Mouse (Mus musculus): ENCODE data around the gene Lonp2. TPM values are rescaled to one million over a fixed set of nuclear protein-coding genes. Genes with fewer than 3 reads are reported as not detected.

Gene Lonp2
- polyA plus RNA-seq, 1 experiment from 2014 or later, result 85.5 TPM

DNA sequence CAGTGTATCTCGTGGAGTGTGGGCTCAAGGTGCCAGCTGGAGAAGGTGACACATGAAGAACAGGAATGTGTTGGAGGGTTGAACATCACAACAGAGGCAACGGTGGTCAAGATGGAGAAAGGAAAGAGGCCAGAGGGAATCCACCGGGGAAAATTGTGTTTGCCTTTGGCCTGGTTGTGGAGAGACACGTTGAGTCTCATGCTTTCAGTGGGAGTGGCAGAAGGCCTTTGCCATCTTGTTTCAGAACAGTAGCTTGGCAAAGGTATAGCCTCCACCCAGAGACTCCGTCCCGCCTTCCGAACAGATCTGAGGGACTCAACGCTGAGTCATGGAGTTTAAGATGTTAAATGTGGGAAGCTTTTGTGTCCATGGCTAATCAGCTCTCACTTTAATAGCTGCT lies 141.8 kb downstream of the Lonp2 start:
- Histone ChIP-seq H3K4me1 (replicated peaks; ENCODE audit: control insufficient read depth, insufficient read depth, low read length) (no peaks in the 10 kb centered on the region), H3K36me3 (ENCODE audit: control insufficient read depth, insufficient read depth) (no peaks in the 10 kb centered on the region), H3K9me3 (ENCODE audit: control insufficient read depth, low read length) (no peaks in the 10 kb centered on the region), H3K27me3 (replicated peaks; ENCODE audit: control insufficient read depth, insufficient read depth, low read length) (no peaks in the 10 kb centered on the region), H3K27ac (ENCODE audit: low read length) (no peak overlapping the region), H3K4me2 (ENCODE audit: low read length) (no peak overlapping the region), H3K9ac (replicated peaks; ENCODE audit: low read depth, low read length) (no peak overlapping the region), H3K4me3 (replicated peaks; ENCODE audit: low read length) (no peak overlapping the region)
- 93% methylated on average over 8 of the region's 8 CpGs for WGBS
- ATAC-seq, result no peak

GRCm38 (mm10) chr8:86766548-86767211 lies 142.8 kb downstream of the Lonp2 start:
- Histone ChIP-seq H3K9ac (replicated peaks; ENCODE audit: low read depth, low read length) (no peak overlapping the region), H3K4me1 (replicated peaks; ENCODE audit: control insufficient read depth, insufficient read depth, low read length) (no peaks in the 10 kb centered on the region), H3K4me3 (replicated peaks; ENCODE audit: low read length) (no peak overlapping the region), H3K27ac (ENCODE audit: low read length) (no peak overlapping the region), H3K9me3 (ENCODE audit: control insufficient read depth, low read length) (no peaks in the 10 kb centered on the region), H3K36me3 (ENCODE audit: control insufficient read depth, insufficient read depth) (no peaks in the 10 kb centered on the region), H3K27me3 (replicated peaks; ENCODE audit: control insufficient read depth, insufficient read depth, low read length) (no peaks in the 10 kb centered on the region), H3K4me2 (ENCODE audit: low read length) (no peak overlapping the region)
- 82% methylated on average over 9 of the region's 9 CpGs for WGBS
- ATAC-seq, result no peak

- Histone ChIP-seq H3K4me2 (ENCODE audit: low read length) (no peak overlapping the region), H3K4me3 (replicated peaks; ENCODE audit: low read length) (no peak overlapping the region), H3K9me3 (ENCODE audit: control insufficient read depth, low read length) (no peaks in the 10 kb centered on the region), H3K27me3 (replicated peaks; ENCODE audit: control insufficient read depth, insufficient read depth, low read length) (no peaks in the 10 kb centered on the region), H3K9ac (replicated peaks; ENCODE audit: low read depth, low read length) (no peak overlapping the region), H3K4me1 (replicated peaks; ENCODE audit: control insufficient read depth, insufficient read depth, low read length) (no peaks in the 10 kb centered on the region), H3K27ac (ENCODE audit: low read length) (no peak overlapping the region), H3K36me3 (ENCODE audit: control insufficient read depth, insufficient read depth) (no peaks in the 10 kb centered on the region)
- no peak for ATAC-seq
- WGBS, result 65% methylated on average over 5 of the region's 5 CpGs
Measured at GRCm38 (mm10) chr8:86768499-86768898, 144.7 kb downstream of the Lonp2 start.

GRCm38 (mm10) chr8:86769945-86770715 lies 146.3 kb downstream of the Lonp2 start:
- Histone ChIP-seq H3K9ac (replicated peaks; ENCODE audit: low read depth, low read length) (no peak overlapping the region), H3K4me3 (replicated peaks; ENCODE audit: low read length) (no peak overlapping the region), H3K27ac (ENCODE audit: low read length) (no peak overlapping the region), H3K27me3 (replicated peaks; ENCODE audit: control insufficient read depth, insufficient read depth, low read length) (no peaks in the 10 kb centered on the region), H3K4me1 (replicated peaks; ENCODE audit: control insufficient read depth, insufficient read depth, low read length) (no peaks in the 10 kb centered on the region), H3K4me2 (ENCODE audit: low read length) (no peak overlapping the region), H3K36me3 (ENCODE audit: control insufficient read depth, insufficient read depth) (no peaks in the 10 kb centered on the region), H3K9me3 (ENCODE audit: control insufficient read depth, low read length) (no peaks in the 10 kb centered on the region)
- WGBS, result 60% methylated on average over 1 of the region's 1 CpGs
- ATAC-seq, result no peak

Small RNA genes lying within 50 kb of the gene (microRNA-seq; reads per million reads assigned to microRNA genes)
- not detected for gene Gm44348

Other genes starting within 250 kb of the Lonp2 start
- gene Abcc12, start 43.4 kb upstream of the Lonp2 start, polyA plus RNA-seq (2015; fragmentation: Nextera tagmentation; extraction: Ambion mirVana), result 0.20 and 0.31 TPM in 2 replicates
- gene Gm10638, start 121.7 kb downstream of the Lonp2 start, polyA plus RNA-seq (2015; fragmentation: Nextera tagmentation; extraction: Ambion mirVana), result 6.8 and 8.7 TPM in 2 replicates
- 94.9 and 119 TPM in 2 replicates for gene Siah1a, start 121.9 kb downstream of the Lonp2 start, polyA plus RNA-seq (2015; fragmentation: Nextera tagmentation; extraction: Ambion mirVana)

Measured in forebrain, embryonic 16.5 days (tissue).